In genomic region chr1:64738180-64738555, GRCm38 (mm10) we compare ENCODE assay signal across 8 mouse cellular contexts. TPM values are rescaled to one million over a fixed set of nuclear protein-coding genes. Genes with fewer than 3 reads are reported as not detected.
DNase-seq lines count a peak whose midpoint lies in the region; ATAC-seq and TF ChIP-seq lines count a peak whose summit lies in the region.

No protein-coding gene starts in this region.

- whole genome bisulfite sequencing in forebrain, postnatal 0 days, result 0% methylated on average over 11 of the region's 11 CpGs
- under 1% methylated on average over 11 of the region's 11 CpGs for WGBS in limb, embryonic 12.5 days
- under 1% methylated on average over 11 of the region's 11 CpGs for WGBS in midbrain, embryonic 16.5 days

- H3K27me3 ChIP-seq in forebrain, postnatal 0 days (ENCODE audit: insufficient read depth, low read length), result peaks cover 31% of the 10 kb centered on the region
- H3K27me3 ChIP-seq in limb, embryonic 12.5 days, result peaks cover 49% of the 10 kb centered on the region
- peaks cover 28% of the 10 kb centered on the region for H3K27me3 ChIP-seq in midbrain, embryonic 16.5 days (ENCODE audit: control insufficient read depth, insufficient read depth, low read depth, low read length)

- peaks cover 28% of the 10 kb centered on the region for H3K4me1 ChIP-seq in forebrain, postnatal 0 days (ENCODE audit: insufficient read depth)
- H3K4me1 ChIP-seq in limb, embryonic 12.5 days (replicated peaks), result peaks cover 45% of the 10 kb centered on the region
- H3K4me1 ChIP-seq in midbrain, embryonic 16.5 days (ENCODE audit: control insufficient read depth, insufficient read depth, low read length), result peaks cover 35% of the 10 kb centered on the region

- H3K27ac ChIP-seq in forebrain, postnatal 0 days (ENCODE audit: low read depth, low read length), result no peak overlapping the region
- H3K27ac ChIP-seq in limb, embryonic 12.5 days, result no peak overlapping the region
- H3K27ac ChIP-seq in midbrain, embryonic 16.5 days (ENCODE audit: low read length), result no peak overlapping the region

- H3K4me3 ChIP-seq in forebrain, postnatal 0 days (ENCODE audit: low read depth, low read length), result peak overlapping the region; percentile 65
- H3K4me3 ChIP-seq in limb, embryonic 12.5 days (replicated peaks), result peak overlapping the region; percentile 62
- peak overlapping the region; percentile 67 for H3K4me3 ChIP-seq in midbrain, embryonic 16.5 days (ENCODE audit: low read depth, low read length)

- no peak overlapping the region for H3K9ac ChIP-seq in forebrain, postnatal 0 days
- no peak overlapping the region for H3K9ac ChIP-seq in limb, embryonic 12.5 days (replicated peaks)
- H3K9ac ChIP-seq in midbrain, embryonic 16.5 days (ENCODE audit: low read depth, low read length), result peak overlapping the region; percentile 26; the same call in 1 of the 2 replicates

- H3K9me3 ChIP-seq in forebrain, postnatal 0 days (ENCODE audit: low read length), result no peaks in the 10 kb centered on the region
- no peaks in the 10 kb centered on the region for H3K9me3 ChIP-seq in limb, embryonic 12.5 days
- H3K9me3 ChIP-seq in midbrain, embryonic 16.5 days (replicated peaks; ENCODE audit: control insufficient read depth, low read length, poor library complexity, severe bottlenecking), result no peaks in the 10 kb centered on the region

- DNase-seq in adrenal gland, postnatal 14 days, result peak; percentile 50
- no peak for DNase-seq in adrenal gland, adult (ENCODE audit: inconsistent age in 2 of 2, low spot score in 1 of 2)
- peak; percentile 25 for DNase-seq in NIH3T3 (ENCODE audit: low read depth)
- no peak for DNase-seq in forebrain, postnatal 0 days
- DNase-seq in layer of hippocampus, postnatal 25 days (ENCODE audit: extremely low spot score in 1 of 2, low spot score in 1 of 2), result no peak
- no peak for DNase-seq in cerebellum, adult 9-10 months

- no peak for TF ChIP-seq CTCF in forebrain, postnatal 0 days (IDR thresholded peaks at IDR 0.05; ENCODE audit: low read depth)

- no peaks in the 10 kb centered on the region for H3K36me3 ChIP-seq in forebrain, postnatal 0 days (ENCODE audit: insufficient read depth)
- no peaks in the 10 kb centered on the region for H3K36me3 ChIP-seq in limb, embryonic 12.5 days
- H3K36me3 ChIP-seq in midbrain, embryonic 16.5 days (ENCODE audit: control insufficient read depth, insufficient read depth, low read length), result no peaks in the 10 kb centered on the region

- no peak for ATAC-seq in forebrain, postnatal 0 days
- peak; percentile 21; the same call in 1 of the 2 replicates for ATAC-seq in limb, embryonic 12.5 days (ENCODE audit: insufficient number of reproducible peaks, insufficient read depth, low FRiP score, low TSS enrichment, low read depth)
- ATAC-seq in midbrain, embryonic 16.5 days, result 0 out of 2 replicates have a peak, but pooled peaks have one; percentile 3

- peak overlapping the region; percentile 92 for H3K4me2 ChIP-seq in forebrain, postnatal 0 days (ENCODE audit: low read depth)
- H3K4me2 ChIP-seq in limb, embryonic 12.5 days, result peak overlapping the region; percentile 93
- H3K4me2 ChIP-seq in midbrain, embryonic 16.5 days (ENCODE audit: low read length), result peak overlapping the region; percentile 94

RNA-seq across cellular contexts. Expression of gene Fzd5, which starts 0.6 kb away (rescaled TPM):
- total RNA-seq in adrenal gland, postnatal 14 days (2021), result 12.8 and 14.4 TPM in 2 replicates
- 1.6 and 4.7 TPM in 2 replicates for total RNA-seq in forebrain, postnatal 0 days (2014; rRNA removed)
- 0.21 and 0.35 TPM in 2 replicates for polyA plus RNA-seq in forebrain, postnatal 0 days (2015; fragmentation: Nextera tagmentation; extraction: Ambion mirVana)
- polyA plus RNA-seq in limb, embryonic 12.5 days (2016; fragmentation: Nextera tagmentation; extraction: Ambion mirVana), result 0.88 and 1.2 TPM in 2 replicates
- 0.58 and 0.62 TPM in 2 replicates for polyA plus RNA-seq in midbrain, embryonic 16.5 days (2015; fragmentation: Nextera tagmentation; extraction: Ambion mirVana)
- total RNA-seq in layer of hippocampus, postnatal 25 days (2021), result 1 to 10 TPM in 1 of 2 experiments, under 1 TPM in 1; 0.79 to 1.0 TPM

RNA-seq across cellular contexts. Expression of gene Ccnyl1, which starts 47.9 kb away (rescaled TPM):
- total RNA-seq in adrenal gland, postnatal 14 days (2021), result 22.7 and 24.0 TPM in 2 replicates
- 20.3 and 24.7 TPM in 2 replicates for total RNA-seq in forebrain, postnatal 0 days (2014; rRNA removed)
- polyA plus RNA-seq in forebrain, postnatal 0 days (2015; fragmentation: Nextera tagmentation; extraction: Ambion mirVana), result 3.1 and 3.4 TPM in 2 replicates
- polyA plus RNA-seq in limb, embryonic 12.5 days (2016; fragmentation: Nextera tagmentation; extraction: Ambion mirVana), result 7.4 and 7.8 TPM in 2 replicates
- polyA plus RNA-seq in midbrain, embryonic 16.5 days (2015; fragmentation: Nextera tagmentation; extraction: Ambion mirVana), result 3.6 and 4.9 TPM in 2 replicates
- total RNA-seq in layer of hippocampus, postnatal 25 days (2021), result 10 to 100 TPM; 14.4 to 19.5 TPM

Comparison
In these comparisons a context has a peak if more than half of its experiments do, and no peak if none do; other contexts are left out.
1. DNase-seq: peak in adrenal gland, postnatal 14 days (single experiment) and NIH3T3 (single experiment); none in adrenal gland, adult (0 of 2), forebrain, postnatal 0 days (single experiment), layer of hippocampus, postnatal 25 days (0 of 2) and cerebellum, adult 9-10 months (single experiment).
2. Peak in every context shown above with its lines, with median percentiles within 50 percentile points of each other: H3K4me2 ChIP-seq and H3K4me3 ChIP-seq.